Mouse (Mus musculus): ENCODE results near the gene Slc35e3. TPM values are rescaled to one million over a fixed set of nuclear protein-coding genes. Genes with fewer than 3 reads are reported as not detected.

Gene Slc35e3
- total RNA-seq, 1 experiment from 2014 or later, result 8.1 TPM

GRCm38 (mm10) chr10:117777501-117778327 is 31.5 kb upstream of the Slc35e3 start:
- ATAC-seq (replicated peaks; ENCODE audit: low read depth, poor library complexity, severe bottlenecking), result no peak

- ATAC-seq (replicated peaks; ENCODE audit: low read depth, poor library complexity, severe bottlenecking), result no peak
These were observed 30.9 kb upstream of the Slc35e3 start for GRCm38 (mm10) chr10:117777103-117777470.

GRCm38 (mm10) chr10:117776281-117777102 is 30.3 kb upstream of the Slc35e3 start:
- ATAC-seq (replicated peaks; ENCODE audit: low read depth, poor library complexity, severe bottlenecking), result no peak

GRCm38 (mm10) chr10:117775401-117776144 is 29.4 kb upstream of the Slc35e3 start:
- peak; percentile 36; the same call in 1 of the 2 replicates for ATAC-seq (replicated peaks; ENCODE audit: low read depth, poor library complexity, severe bottlenecking)

GRCm38 (mm10) chr10:117774817-117775120 is 28.6 kb upstream of the Slc35e3 start:
- ATAC-seq (replicated peaks; ENCODE audit: low read depth, poor library complexity, severe bottlenecking), result no peak

- ATAC-seq (replicated peaks; ENCODE audit: low read depth, poor library complexity, severe bottlenecking), result no peak
These were observed 28.0 kb upstream of the Slc35e3 start for GRCm38 (mm10) chr10:117774011-117774816.

GRCm38 (mm10) chr10:117773106-117773720 is 27.0 kb upstream of the Slc35e3 start:
- no peak for ATAC-seq (replicated peaks; ENCODE audit: low read depth, poor library complexity, severe bottlenecking)

GRCm38 (mm10) chr10:117772364-117773105 is 26.4 kb upstream of the Slc35e3 start:
- ATAC-seq (replicated peaks; ENCODE audit: low read depth, poor library complexity, severe bottlenecking), result no peak

GRCm38 (mm10) chr10:117771131-117771510 is 25.0 kb upstream of the Slc35e3 start:
- no peak for ATAC-seq (replicated peaks; ENCODE audit: low read depth, poor library complexity, severe bottlenecking)

GRCm38 (mm10) chr10:117770286-117771130 is 24.3 kb upstream of the Slc35e3 start:
- no peak for ATAC-seq (replicated peaks; ENCODE audit: low read depth, poor library complexity, severe bottlenecking)

GRCm38 (mm10) chr10:117769541-117770285 is 23.5 kb upstream of the Slc35e3 start:
- no peak for ATAC-seq (replicated peaks; ENCODE audit: low read depth, poor library complexity, severe bottlenecking)

- ATAC-seq (replicated peaks; ENCODE audit: low read depth, poor library complexity, severe bottlenecking), result no peak
These were observed 21.9 kb upstream of the Slc35e3 start for GRCm38 (mm10) chr10:117768141-117768440.

GRCm38 (mm10) chr10:117767286-117768140 is 21.3 kb upstream of the Slc35e3 start:
- no peak for ATAC-seq (replicated peaks; ENCODE audit: low read depth, poor library complexity, severe bottlenecking)

- no peak for ATAC-seq (replicated peaks; ENCODE audit: low read depth, poor library complexity, severe bottlenecking)
These were observed 20.7 kb upstream of the Slc35e3 start for GRCm38 (mm10) chr10:117766896-117767160.

GRCm38 (mm10) chr10:117766111-117766895 is 20.1 kb upstream of the Slc35e3 start:
- ATAC-seq (replicated peaks; ENCODE audit: low read depth, poor library complexity, severe bottlenecking), result no peak
